Mouse (Mus musculus): ENCODE measurements around the gene Tnfrsf25. TPM values are rescaled to one million over a fixed set of nuclear protein-coding genes. Genes with fewer than 3 reads are reported as not detected.

Gene Tnfrsf25
- total and polyA plus RNA-seq, 3 experiments: 1.5 TPM; not detected in 2

DNA sequence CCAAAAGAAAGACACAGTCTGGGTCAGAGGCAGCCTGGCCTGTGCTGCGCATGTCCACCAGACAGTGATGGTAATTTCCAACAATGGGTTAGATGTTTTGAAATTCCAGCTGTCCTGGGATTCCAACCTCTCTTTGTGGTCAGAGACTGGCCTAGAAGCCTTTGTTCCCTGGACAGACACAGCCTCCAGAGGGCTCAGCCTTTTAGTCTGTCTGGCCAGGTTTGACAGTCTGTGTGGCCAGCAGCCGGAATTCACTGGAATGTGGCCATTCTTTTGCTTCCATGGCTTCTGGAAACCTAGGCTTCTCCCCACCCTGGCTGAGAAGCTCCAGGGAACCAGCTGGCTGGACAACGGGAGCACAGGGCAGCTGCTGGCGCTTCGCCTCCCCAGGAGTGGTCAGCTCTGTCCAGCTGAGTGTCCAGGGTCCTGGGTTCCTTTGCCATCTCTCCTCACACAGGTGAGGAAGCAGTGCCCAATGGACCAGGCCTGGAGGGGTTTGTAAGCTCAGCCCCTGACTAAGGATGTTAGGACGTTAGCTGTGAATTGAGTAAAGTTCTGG lies 47.5 kb upstream of the Tnfrsf25 start:
- peaks cover 0 to 7% of the 10 kb centered on the region in 2 experiments for H3K36me3 ChIP-seq (replicated peaks in 1 of 2; ENCODE audit: control insufficient read depth in 1 of 2, insufficient read depth in 1 of 2, low read length in 1 of 2)
- no peaks in the 10 kb centered on the region for H3K9me3 ChIP-seq (replicated peaks; ENCODE audit: low read length)
- H3K9ac ChIP-seq (ENCODE audit: insufficient read depth, low read depth): no peak overlapping the region
- H3K27me3 ChIP-seq (replicated peaks): no peaks in the 10 kb centered on the region
- in situ Hi-C loops (cut with MboI; ENCODE audit: low pct_ligation_motif_present, low pct_unique_long_range_greater_than_20kb, low sequenced_read_pairs): no loop called here
- H3K27ac ChIP-seq (ENCODE audit: insufficient read depth, low read depth): no peak overlapping the region
- TF ChIP-seq PAX5 (IDR thresholded peaks at IDR 0.05; ENCODE audit: low read length): no peak
- TF ChIP-seq UBTF (IDR thresholded peaks at IDR 0.05; ENCODE audit: low read depth, low read length): no peak
- no peak for TF ChIP-seq JUND (conservative IDR thresholded peaks at IDR 0.05; ENCODE audit: low read depth, low read length)
- no peak for TF ChIP-seq MXI1 (IDR thresholded peaks at IDR 0.05; ENCODE audit: low read depth, low read length)
- no peak for TF ChIP-seq TBP (conservative IDR thresholded peaks at IDR 0.05; ENCODE audit: low read depth, low read length)
- no peak for TF ChIP-seq MAZ (IDR thresholded peaks at IDR 0.05; ENCODE audit: low read depth, low read length)
- no peak for TF ChIP-seq ZNF384 (IDR thresholded peaks at IDR 0.05; ENCODE audit: low read depth, low read length)
- TF ChIP-seq NRF1 (IDR thresholded peaks at IDR 0.05; ENCODE audit: low read depth, low read length): no peak
- no peak for TF ChIP-seq USF2 (conservative IDR thresholded peaks at IDR 0.05; ENCODE audit: low read depth, low read length)
- no peak for TF ChIP-seq BHLHE40 (IDR thresholded peaks at IDR 0.05; ENCODE audit: low read depth, low read length)
- no peak for TF ChIP-seq RAD21 (IDR thresholded peaks at IDR 0.05; ENCODE audit: low read depth, low read length)
- no peak for TF ChIP-seq NELFE (IDR thresholded peaks at IDR 0.05; ENCODE audit: low read depth, low read length)
- no peak for TF ChIP-seq TCF12 (IDR thresholded peaks at IDR 0.05; ENCODE audit: low read depth, low read length)
- no peak for TF ChIP-seq IRF4 (IDR thresholded peaks at IDR 0.05; ENCODE audit: low read depth, low read length)
- TF ChIP-seq ETS1 (conservative IDR thresholded peaks at IDR 0.05; ENCODE audit: low read depth, low read length): no peak
- no peak for TF ChIP-seq EP300 (IDR thresholded peaks at IDR 0.05; ENCODE audit: low read length)
- no peak for TF ChIP-seq GABPA (IDR thresholded peaks at IDR 0.05; ENCODE audit: insufficient replicate concordance, low read depth, low read length)
- no peak for TF ChIP-seq HCFC1 (IDR thresholded peaks at IDR 0.05; ENCODE audit: low read depth, low read length)
- TF ChIP-seq RCOR1 (conservative IDR thresholded peaks at IDR 0.05; ENCODE audit: low read depth, low read length): no peak
- TF ChIP-seq MAX (IDR thresholded peaks at IDR 0.05; ENCODE audit: low read length): no peak
- dilution Hi-C loops (cut with MboI; ENCODE audit: extremely low pct_ligation_motif_present, extremely low pct_unique_long_range_greater_than_20kb, low sequenced_read_pairs): no loop called here
- no peak overlapping the region for H3K4me3 ChIP-seq (replicated peaks in 1 of 3; ENCODE audit: low read depth in 2 of 3, low read length in 2 of 3, poor library complexity in 1 of 3)
- H3K4me2 ChIP-seq (ENCODE audit: insufficient read depth, low read depth, poor library complexity, severe bottlenecking): no peak overlapping the region
- no peak for DNase-seq (ENCODE audit: extremely low read depth)
- peaks cover 4 to 7% of the 10 kb centered on the region in 2 experiments; a peak in 3 of 4 replicates for H3K4me1 ChIP-seq (ENCODE audit: control insufficient read depth in 1 of 2, insufficient read depth in 2 of 2)
- H3K79me2 ChIP-seq (replicated peaks; ENCODE audit: control insufficient read depth, extremely low read depth, insufficient read depth, poor library complexity, severe bottlenecking): no peaks in the 10 kb centered on the region

DNA sequence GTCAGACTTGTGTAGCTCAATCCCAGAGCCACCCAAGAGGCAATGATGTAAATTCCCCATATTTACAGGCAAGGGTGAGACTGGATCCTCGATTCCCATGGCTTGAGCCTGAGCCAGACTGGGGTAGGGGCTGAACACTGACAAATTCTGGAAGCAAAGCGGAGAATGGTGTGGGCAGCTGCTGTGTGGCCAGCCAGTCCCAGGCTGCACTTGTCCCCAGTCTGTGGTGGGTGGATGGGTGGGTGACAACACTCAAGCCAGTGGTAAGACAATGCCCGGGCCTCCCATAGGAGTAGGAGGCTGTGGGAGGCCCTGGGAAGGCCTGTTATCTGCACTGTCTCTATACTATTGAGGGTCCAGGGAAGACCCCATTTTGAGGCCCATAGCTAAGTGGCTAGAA lies 46.5 kb upstream of the Tnfrsf25 start:
- Histone ChIP-seq H3K4me1 (ENCODE audit: control insufficient read depth in 1 of 2, insufficient read depth in 2 of 2) (peaks cover 4 to 7% of the 10 kb centered on the region in 2 experiments; a peak in 3 of 4 replicates), H3K9ac (ENCODE audit: insufficient read depth, low read depth) (no peak overlapping the region), H3K36me3 (replicated peaks in 1 of 2; ENCODE audit: control insufficient read depth in 1 of 2, insufficient read depth in 1 of 2, low read length in 1 of 2) (peaks cover 0 to 7% of the 10 kb centered on the region in 2 experiments), H3K9me3 (replicated peaks; ENCODE audit: low read length) (peaks cover under 1% of the 10 kb centered on the region), H3K4me2 (ENCODE audit: insufficient read depth, low read depth, poor library complexity, severe bottlenecking) (no peak overlapping the region), H3K4me3 (replicated peaks in 1 of 3; ENCODE audit: low read depth in 2 of 3, low read length in 2 of 3, poor library complexity in 1 of 3) (no peak overlapping the region), H3K79me2 (replicated peaks; ENCODE audit: control insufficient read depth, extremely low read depth, insufficient read depth, poor library complexity, severe bottlenecking) (no peaks in the 10 kb centered on the region), H3K27ac (ENCODE audit: insufficient read depth, low read depth) (no peak overlapping the region), H3K27me3 (replicated peaks) (no peaks in the 10 kb centered on the region)
- dilution Hi-C loops (cut with MboI; ENCODE audit: extremely low pct_ligation_motif_present, extremely low pct_unique_long_range_greater_than_20kb, low sequenced_read_pairs): no loop called here
- DNase-seq (ENCODE audit: extremely low read depth): no peak
- TF ChIP-seq ZNF384 (IDR thresholded peaks at IDR 0.05; ENCODE audit: low read depth, low read length) (no peak), ZKSCAN1 (IDR thresholded peaks at IDR 0.05; ENCODE audit: borderline replicate concordance, low read depth, low read length) (no peak), ZC3H11A (IDR thresholded peaks at IDR 0.05; ENCODE audit: low read depth, low read length) (no peak), JUN (IDR thresholded peaks at IDR 0.05; ENCODE audit: insufficient read depth, low read depth, low read length) (no peak), MEF2A (IDR thresholded peaks at IDR 0.05; ENCODE audit: borderline replicate concordance, low read depth, low read length) (no peak), CHD1 (IDR thresholded peaks at IDR 0.05; ENCODE audit: low read depth, low read length) (no peak), ELF1 (IDR thresholded peaks at IDR 0.05; ENCODE audit: low read depth, low read length) (no peak), MYC (IDR thresholded peaks at IDR 0.05; ENCODE audit: low read depth, low read length) (no peak), TCF12 (IDR thresholded peaks at IDR 0.05; ENCODE audit: low read depth, low read length) (no peak), RCOR1 (conservative IDR thresholded peaks at IDR 0.05; ENCODE audit: low read depth, low read length) (no peak), TBP (conservative IDR thresholded peaks at IDR 0.05; ENCODE audit: low read depth, low read length) (no peak), EP300 (IDR thresholded peaks at IDR 0.05; ENCODE audit: low read length) (no peak), MAFK (IDR thresholded peaks at IDR 0.05; ENCODE audit: insufficient replicate concordance, low read length) (no peak), IRF4 (IDR thresholded peaks at IDR 0.05; ENCODE audit: low read depth, low read length) (no peak), SIN3A (IDR thresholded peaks at IDR 0.05; ENCODE audit: low read length) (no peak), SMC3 (IDR thresholded peaks at IDR 0.05; ENCODE audit: low read depth, low read length) (no peak)
- in situ Hi-C loops (cut with MboI; ENCODE audit: low pct_ligation_motif_present, low pct_unique_long_range_greater_than_20kb, low sequenced_read_pairs): no loop called here
